Mouse (Mus musculus): Measurements from ENCODE around the gene Fbxw8. TPM values are rescaled to one million over a fixed set of nuclear protein-coding genes. Genes with fewer than 3 reads are reported as not detected.

Fbxw8 gene
- 27.4 TPM for polyA plus RNA-seq (2014; fragmentation: Illumina TruSeq; extraction: RNeasy Lipid Tissue Mini Kit (QIAGEN cat#74804); ENCODE audit: low read depth, low replicate concordance)

GRCm38 (mm10) chr5:118154839-118155564 is at the start of gene Fbxw8:
Gene Fbxw8 (minus strand): TSS chr5:118155464.

GRCm38 (mm10) chr5:118164581-118164980 is 9.3 kb upstream of the Fbxw8 start, which contains the start of gene Hrk:
Gene Hrk (plus strand): TSS chr5:118164648.

GRCm38 (mm10) chr5:118027698-118028190 is 127.5 kb downstream of the Fbxw8 start, which contains the start of gene Tesc:
Gene Tesc (plus strand): TSS chr5:118027743.

Other genes starting within 250 kb of the Fbxw8 start
- 25.7 TPM for gene Fbxo21, start 178.7 kb downstream of the Fbxw8 start, polyA plus RNA-seq (2014; fragmentation: Illumina TruSeq; extraction: RNeasy Lipid Tissue Mini Kit (QIAGEN cat#74804); ENCODE audit: low read depth, low replicate concordance)
- gene Tesc, start 127.7 kb downstream of the Fbxw8 start, polyA plus RNA-seq (2014; fragmentation: Illumina TruSeq; extraction: RNeasy Lipid Tissue Mini Kit (QIAGEN cat#74804); ENCODE audit: low read depth, low replicate concordance): 134 TPM
- gene Hrk, start 9.2 kb upstream of the Fbxw8 start, polyA plus RNA-seq (2014; fragmentation: Illumina TruSeq; extraction: RNeasy Lipid Tissue Mini Kit (QIAGEN cat#74804); ENCODE audit: low read depth, low replicate concordance): 0.58 TPM
- gene Rnft2, start 89.7 kb upstream of the Fbxw8 start, polyA plus RNA-seq (2014; fragmentation: Illumina TruSeq; extraction: RNeasy Lipid Tissue Mini Kit (QIAGEN cat#74804); ENCODE audit: low read depth, low replicate concordance): 1.5 TPM
- 11.5 TPM for gene 2410131K14Rik, start 89.8 kb upstream of the Fbxw8 start, polyA plus RNA-seq (2014; fragmentation: Illumina TruSeq; extraction: RNeasy Lipid Tissue Mini Kit (QIAGEN cat#74804); ENCODE audit: low read depth, low replicate concordance)

All from heart, adult 10 weeks (tissue).